Mouse (Mus musculus): ENCODE results near the gene Rbm25. TPM values are rescaled to one million over a fixed set of nuclear protein-coding genes. Genes with fewer than 3 reads are reported as not detected.

Gene Rbm25
- 169 and 180 TPM in 2 replicates for polyA plus RNA-seq (2012; rRNA removed)

DNA sequence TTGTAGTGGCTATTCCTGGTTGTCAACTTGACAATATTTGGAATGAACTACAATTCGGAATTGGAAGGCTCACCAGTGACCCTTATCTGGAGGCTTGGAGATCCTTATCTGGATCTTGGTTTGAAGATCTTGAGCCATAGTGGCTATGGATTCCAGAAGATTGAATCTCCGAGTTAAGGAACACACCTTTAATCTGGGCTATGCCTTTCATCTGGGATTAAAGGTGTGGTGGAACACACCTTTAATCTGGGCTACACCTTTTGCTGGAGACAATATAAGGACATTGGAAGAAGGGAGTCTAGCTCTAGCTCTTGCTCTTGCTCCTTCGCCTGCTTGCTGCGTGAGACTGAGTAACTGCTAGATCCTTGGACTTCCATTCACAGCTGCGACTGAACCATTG is at the start of gene Rbm25:
TSS of gene Rbm25 (plus strand) at position 301 of the 400 bp plus-strand sequence.

GRCm38 (mm10) chr12:83597025-83597501 is 34.0 kb upstream of the Rbm25 start, which contains the start of gene Zfyve1:
Gene Zfyve1 (minus strand): TSS chr12:83597222.

DNA sequence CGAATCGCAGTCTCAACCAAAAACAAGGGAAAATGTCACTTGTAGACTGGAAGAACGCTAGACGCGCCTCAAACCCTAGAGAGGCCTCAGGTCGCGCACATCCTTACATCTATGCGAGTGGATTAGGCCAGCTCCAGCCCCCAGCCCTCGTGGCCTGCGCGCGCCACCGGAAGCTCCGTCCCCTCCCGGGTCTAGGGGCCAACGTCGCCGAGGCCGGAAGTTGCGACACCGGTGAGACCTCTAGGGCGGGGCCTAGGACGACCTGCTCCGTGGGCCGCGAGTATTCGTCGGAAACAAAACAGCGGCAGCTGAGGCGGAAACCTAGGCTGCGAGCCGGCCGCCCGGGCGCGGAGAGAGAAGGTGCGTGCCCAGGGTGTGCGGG is 56.9 kb downstream of the Rbm25 start, which contains the start of gene Psen1:
TSS of gene Psen1 (plus strand) at position 219 of the 382 bp plus-strand sequence.

Other genes starting within 250 kb of the Rbm25 start
- 12.1 and 13.7 TPM in 2 replicates for gene Dpf3, start 143.5 kb upstream of the Rbm25 start, polyA plus RNA-seq (2012; rRNA removed)
- 48.6 and 49.9 TPM in 2 replicates for gene Dcaf4, start 110.8 kb upstream of the Rbm25 start, polyA plus RNA-seq (2012; rRNA removed)
- 59.7 and 68.9 TPM in 2 replicates for gene Zfyve1, start 34.0 kb upstream of the Rbm25 start, polyA plus RNA-seq (2012; rRNA removed)
- 45.2 and 46.0 TPM in 2 replicates for gene Psen1, start 56.9 kb downstream of the Rbm25 start, polyA plus RNA-seq (2012; rRNA removed)
- 0.57 and 1.2 TPM in 2 replicates for gene Papln, start 132.4 kb downstream of the Rbm25 start, polyA plus RNA-seq (2012; rRNA removed)

Measured in central nervous system, embryonic 14 days (tissue).